Mouse (Mus musculus) intestine, embryonic 14.5 days (tissue): Measurements from ENCODE around the gene Spdye4a. TPM values are rescaled to one million over a fixed set of nuclear protein-coding genes. Genes with fewer than 3 reads are reported as not detected.
"Not testable (repeated sequence)": the region's sequence is repeated elsewhere in the genome, so short reads cannot be mapped to it uniquely, and the experiment has no call there.

Experiments used
- ATAC-seq: fragments of 200-750 bp; cut with Nextera tagmentation; replicated peaks from 2 replicates; pipeline ENCODE4 v1.8.0; 2017; ENCODE audit warnings: low read depth, moderate number of reproducible peaks, moderate TSS enrichment, moderate library complexity; ENCODE audit not compliant: low FRiP score, low TSS enrichment
- DNase-seq: peaks from one replicate; pipeline ENCODE4 v3.0.0-alpha.2; 2018; ENCODE audit warnings: low spot score
- H3K27ac ChIP-seq: fragments of 300-500 bp; sonication (generic); 2 replicates; pipeline ENCODE4 v1.5.1; 2014; ENCODE audit warnings: low read depth, mild to moderate bottlenecking, control low read depth
- H3K27me3 ChIP-seq: fragments of 300-500 bp; sonication (generic); replicated peaks from 2 replicates; pipeline ENCODE4 v1.6.1; 2014; ENCODE audit warnings: low read length, control low read depth; ENCODE audit not compliant: control insufficient read depth, insufficient read depth
- H3K36me3 ChIP-seq: fragments of 300-500 bp; sonication (generic); 2 replicates; pipeline ENCODE4 v1.6.1; 2014; ENCODE audit warnings: low read length, control low read depth; ENCODE audit not compliant: control insufficient read depth, insufficient read depth
- H3K4me1 ChIP-seq: fragments of 300-500 bp; sonication (generic); replicated peaks from 2 replicates; pipeline ENCODE4 v1.6.1; 2014; ENCODE audit warnings: low read length, control low read depth, mixed read lengths; ENCODE audit not compliant: control insufficient read depth, insufficient read depth
- H3K4me2 ChIP-seq: fragments of 300-500 bp; sonication (generic); 2 replicates; pipeline ENCODE4 v1.6.1; 2014; ENCODE audit warnings: low read length
- H3K4me3 ChIP-seq: fragments of 300-500 bp; sonication (generic); 2 replicates; pipeline ENCODE4 v1.5.1; 2014; ENCODE audit warnings: low read depth, low read length, control low read depth, mixed read lengths
- H3K9ac ChIP-seq: fragments of 300-500 bp; sonication (generic); 2 replicates; pipeline ENCODE4 v1.6.1; 2014; ENCODE audit warnings: mild to moderate bottlenecking, low read length
- H3K9me3 ChIP-seq: fragments of 300-500 bp; sonication (generic); 2 replicates; pipeline ENCODE4 v1.6.1; 2016; ENCODE audit warnings: low read length, control low read depth; ENCODE audit not compliant: control insufficient read depth
- WGBS: fragments of 180-500 bp; shearing (Covaris S2); extraction: QIAGEN DNeasy Blood & Tissue Kit; methylation state at CpG from one replicate; pipeline ENCODE4 v1.1.7; 2014; 5-methylcytosine and 5-hydroxymethylcytosine counted together
- polyA plus RNA-seq: library from polyadenylated mRNA; unstranded; fragments of >200 nt; fragmentation: Nextera tagmentation; extraction: Ambion mirVana; gene quantifications from 2 replicates; pipeline ENCODE4 v1.2.1, GENCODE M21; 2014

Spdye4a gene
- polyA plus RNA-seq, 1 experiment from 2014 or later: not detected

DNA sequence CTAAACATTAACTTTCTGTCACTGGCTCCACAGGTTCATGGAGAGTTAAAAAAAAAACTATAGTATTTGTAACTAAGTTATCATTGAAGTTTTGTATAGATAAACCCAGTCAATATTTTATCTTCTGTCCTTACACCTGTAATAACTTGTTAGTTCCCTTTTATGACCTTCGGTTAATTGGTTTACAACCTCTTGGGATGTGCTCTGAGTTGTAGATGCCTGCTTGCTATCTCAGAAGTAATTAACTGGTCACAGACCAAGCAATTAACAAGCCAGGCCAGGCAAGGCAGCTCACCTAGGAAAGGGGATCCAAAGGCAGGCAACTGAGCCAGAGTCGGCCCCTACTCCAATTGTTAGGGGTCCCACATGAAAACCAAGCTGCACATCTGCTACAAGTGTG is 12.9 kb downstream of the Spdye4a start:
- DNase-seq (no peak), ATAC-seq (peak; percentile 47; the same call in 1 of the 2 replicates)
- Histone ChIP-seq H3K27ac (no peak overlapping the region), H3K9ac (no peak overlapping the region), H3K4me2 (no peak overlapping the region), H3K4me3 (no peak overlapping the region), H3K9me3 (peaks cover under 1% of the 10 kb centered on the region; the same call in 1 of the 2 replicates), H3K4me1 (no peaks in the 10 kb centered on the region), H3K36me3 (no peaks in the 10 kb centered on the region), H3K27me3 (no peaks in the 10 kb centered on the region)
- WGBS: 61% methylated on average over 2 of the region's 2 CpGs

DNA sequence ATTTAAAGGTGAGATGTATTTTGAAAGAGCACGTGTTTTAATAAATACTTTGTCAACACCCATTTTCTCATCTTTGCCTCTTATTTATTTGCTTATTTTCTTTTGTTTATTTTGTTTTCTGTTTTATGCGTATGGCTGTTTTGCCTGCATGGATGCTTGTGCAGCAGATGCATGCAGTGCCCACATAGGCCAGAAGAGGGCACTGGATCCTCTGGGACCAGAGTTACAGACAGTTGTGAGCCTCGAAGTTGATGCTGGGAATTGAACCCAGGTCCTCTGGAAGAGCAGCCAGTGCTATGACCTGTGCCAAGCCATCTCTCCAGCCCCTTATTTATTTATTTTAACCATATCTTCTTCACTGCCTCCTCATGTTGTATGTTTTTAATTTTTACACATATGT is 21.7 kb downstream of the Spdye4a start:
- Histone ChIP-seq H3K9me3 (peaks cover 4% of the 10 kb centered on the region; the same call in 1 of the 2 replicates), H3K36me3 (no peaks in the 10 kb centered on the region), H3K4me2 (no peak overlapping the region), H3K9ac (no peak overlapping the region), H3K27ac (no peak overlapping the region), H3K27me3 (no peaks in the 10 kb centered on the region), H3K4me3 (no peak overlapping the region), H3K4me1 (no peaks in the 10 kb centered on the region)
- 77% methylated on average over 3 of the region's 3 CpGs for WGBS
- DNase-seq: no peak
- no peak for ATAC-seq

DNA sequence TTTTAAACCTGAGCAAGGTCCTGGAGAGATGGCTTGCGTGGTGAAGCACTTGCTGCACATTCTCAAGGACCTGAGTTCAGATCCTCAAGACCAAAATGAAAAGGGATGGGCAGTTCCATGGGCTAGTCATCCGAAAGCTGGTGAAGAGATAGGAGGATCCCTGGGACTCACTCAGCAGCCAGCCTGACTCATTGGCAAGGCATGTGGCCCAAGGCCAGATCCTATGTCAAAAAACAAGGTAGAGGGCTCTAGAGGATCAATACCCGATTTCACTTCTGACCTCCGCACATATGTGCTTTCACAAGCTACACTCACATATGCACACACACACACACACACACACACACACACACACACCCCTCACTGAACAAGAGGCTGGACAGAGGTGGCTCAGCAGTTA is 30.2 kb downstream of the Spdye4a start:
- no peak for ATAC-seq
- Histone ChIP-seq H3K36me3 (no peaks in the 10 kb centered on the region), H3K4me3 (no peak overlapping the region), H3K27me3 (no peaks in the 10 kb centered on the region), H3K9me3 (0 out of 2 replicates have a peak, but pooled peaks cover 2% of the 10 kb centered on the region), H3K27ac (no peak overlapping the region), H3K4me2 (no peak overlapping the region), H3K9ac (no peak overlapping the region), H3K4me1 (no peaks in the 10 kb centered on the region)
- DNase-seq: no peak
- WGBS: 87% methylated on average over 4 of the region's 4 CpGs

DNA sequence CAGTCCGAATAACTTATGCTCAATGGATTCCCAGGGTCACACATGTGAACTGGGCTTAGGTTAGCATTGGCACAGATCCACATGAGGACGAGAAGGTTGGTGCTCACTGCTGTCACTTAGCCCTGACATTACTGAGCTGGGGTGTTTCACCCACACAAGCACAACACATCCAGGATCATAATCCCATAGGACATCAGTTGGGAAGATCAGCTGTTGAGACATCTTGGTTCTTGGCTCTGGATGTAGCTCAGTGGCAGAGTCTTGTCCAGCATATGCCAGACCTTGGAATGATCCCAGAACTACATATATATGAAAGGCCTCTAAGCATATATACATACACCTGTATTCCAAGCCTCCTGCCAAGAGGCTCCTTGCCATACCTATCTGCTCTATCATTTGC is 31.5 kb downstream of the Spdye4a start:
- 86% methylated on average over 2 of the region's 2 CpGs for WGBS

DNA sequence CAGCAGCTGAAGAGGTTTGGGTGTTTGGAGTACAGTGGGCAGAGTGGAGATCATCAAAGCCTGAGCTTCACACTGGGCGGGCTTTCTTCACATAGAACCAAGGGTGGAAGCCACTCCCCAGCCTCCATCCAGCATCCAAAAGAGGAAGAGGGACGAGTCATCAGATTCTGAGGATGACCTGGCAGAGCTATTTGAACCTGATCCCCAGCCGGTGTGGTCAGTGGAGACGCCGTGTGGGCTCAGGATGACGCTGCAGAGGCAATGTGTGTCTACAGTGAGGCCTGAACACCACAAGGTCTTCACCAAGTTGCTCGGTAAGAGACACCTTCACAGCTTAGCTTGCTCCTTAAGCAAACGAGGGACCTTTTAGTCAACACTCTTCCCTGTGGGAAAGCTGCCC is 31.9 kb downstream of the Spdye4a start:
- H3K4me2 ChIP-seq, H3K27ac ChIP-seq, H3K9ac ChIP-seq, H3K36me3 ChIP-seq, ATAC-seq, H3K9me3 ChIP-seq, H3K4me1 ChIP-seq, DNase-seq, H3K4me3 ChIP-seq, H3K27me3 ChIP-seq: not testable (repeated sequence)
- WGBS: 55% methylated on average over 8 of the region's 8 CpGs

More for the DNA sequence above, 31.5 kb downstream of the Spdye4a start:
- H3K27ac ChIP-seq: no peak overlapping the region
- no peak overlapping the region for H3K4me2 ChIP-seq
- H3K4me3 ChIP-seq: no peak overlapping the region
- DNase-seq: no peak
- H3K9me3 ChIP-seq: 0 out of 2 replicates have a peak, but pooled peaks cover 2% of the 10 kb centered on the region
- no peak for ATAC-seq
- H3K4me1 ChIP-seq: no peaks in the 10 kb centered on the region
- H3K27me3 ChIP-seq: no peaks in the 10 kb centered on the region
- no peaks in the 10 kb centered on the region for H3K36me3 ChIP-seq
- H3K9ac ChIP-seq: no peak overlapping the region

DNA sequence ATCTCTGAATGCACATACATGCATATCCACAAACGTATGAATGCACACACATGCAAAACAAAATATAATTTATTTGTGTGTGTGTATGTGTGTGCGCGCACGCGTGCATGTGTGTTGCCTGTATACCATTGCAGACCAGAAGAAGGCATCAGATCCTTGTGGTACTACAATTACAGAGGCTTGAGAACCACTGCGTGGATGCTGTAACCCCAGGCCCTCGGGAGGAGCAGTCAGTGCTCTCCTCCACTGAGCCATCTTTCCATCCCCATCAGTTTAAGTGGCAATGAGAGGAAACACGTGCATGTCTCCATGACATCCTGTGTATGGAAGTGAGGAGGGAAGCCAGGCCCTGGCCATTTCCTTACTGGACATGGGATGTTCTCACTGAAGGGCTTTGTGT is 33.9 kb downstream of the Spdye4a start:
- Histone ChIP-seq H3K9me3 (no peaks in the 10 kb centered on the region), H3K4me3 (no peak overlapping the region), H3K4me2 (no peak overlapping the region), H3K27me3 (no peaks in the 10 kb centered on the region), H3K9ac (no peak overlapping the region), H3K36me3 (no peaks in the 10 kb centered on the region), H3K4me1 (no peaks in the 10 kb centered on the region), H3K27ac (no peak overlapping the region)
- no peak for DNase-seq
- no peak for ATAC-seq
- WGBS: 89% methylated on average over 8 of the region's 8 CpGs

DNA sequence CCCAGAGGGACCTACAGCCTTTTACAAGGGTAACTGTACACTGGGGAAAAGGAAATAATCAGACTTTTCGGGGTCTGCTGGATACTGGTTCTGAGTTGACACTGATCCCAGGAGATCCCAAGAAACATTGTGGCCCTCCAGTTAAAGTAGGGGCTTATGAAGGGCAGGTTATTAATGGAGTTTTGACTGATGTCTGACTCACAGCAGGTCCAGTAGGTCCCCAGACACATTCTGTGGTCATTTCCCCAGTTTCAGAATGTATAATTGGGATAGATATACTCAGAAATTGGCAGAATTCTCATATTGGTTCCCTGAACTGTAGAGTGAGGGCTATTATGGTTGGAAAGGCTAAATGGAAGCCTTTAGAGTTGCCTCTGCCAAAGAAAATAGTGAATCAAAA is 38.7 kb downstream of the Spdye4a start:
- not testable (repeated sequence) for H3K4me3 ChIP-seq, H3K9ac ChIP-seq, H3K4me2 ChIP-seq, ATAC-seq, H3K36me3 ChIP-seq, H3K9me3 ChIP-seq, H3K27me3 ChIP-seq, DNase-seq, H3K27ac ChIP-seq, H3K4me1 ChIP-seq
- WGBS: no CpG with 5 or more reads among the region's 1 CpGs

DNA sequence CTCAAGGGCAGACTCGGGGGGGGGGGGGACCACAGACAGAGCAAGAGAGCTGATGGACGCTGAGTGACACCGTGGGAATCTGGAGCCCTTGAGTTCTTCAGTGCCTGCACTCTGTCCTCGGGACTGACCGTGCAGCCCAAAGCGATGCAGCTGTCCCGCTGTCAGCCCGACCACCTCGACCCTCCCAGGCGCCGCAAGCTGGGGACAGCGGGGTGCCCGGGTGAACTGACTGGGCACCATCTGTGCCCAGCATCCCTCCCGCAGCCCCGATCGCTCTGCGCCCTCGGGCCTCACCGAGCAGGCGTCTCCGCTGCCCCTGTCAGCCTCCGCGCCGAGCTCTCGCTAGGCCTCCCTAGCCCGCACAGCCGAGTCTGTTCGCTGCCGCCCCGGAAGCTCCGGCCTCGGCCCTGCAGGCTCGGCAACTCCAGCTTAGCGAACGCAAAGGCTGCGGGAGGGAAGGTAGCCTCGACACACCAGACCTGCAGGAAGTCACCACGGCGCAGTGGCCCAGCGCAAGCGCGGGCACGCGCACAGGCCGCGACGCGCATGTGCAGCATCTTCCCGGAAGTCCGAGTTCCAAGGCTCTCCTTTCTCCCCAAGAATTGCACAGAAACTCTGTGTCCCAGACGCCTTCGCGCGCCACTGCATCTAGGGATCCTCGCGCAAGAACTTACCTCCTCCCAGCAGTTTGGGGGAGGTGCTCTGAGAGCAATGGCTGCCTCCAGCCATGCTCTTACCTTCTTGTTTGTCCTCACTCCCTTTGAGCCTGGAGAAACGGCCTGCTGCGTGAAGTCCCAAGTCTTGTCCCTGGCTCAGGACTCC is 46.2 kb downstream of the Spdye4a start, which contains the start of the genes Rbak and Spdye4b:
Gene Rbak (minus strand): TSS at position 521 of the 822 bp plus-strand sequence.
Gene Spdye4b (plus strand): TSS at position 763 of the 822 bp plus-strand sequence.
- peak within 1 kb of the TSS; percentile 83 for H3K4me3 ChIP-seq
- H3K27me3 ChIP-seq: no peaks in the 10 kb centered on the region
- ATAC-seq (peak; percentile 97), DNase-seq (peak; percentile 91)
- H3K4me2 ChIP-seq: peak within 1 kb of the TSS; percentile 86
- peaks cover 8% of the 10 kb centered on the region for H3K9me3 ChIP-seq
- peaks cover 31% of the 10 kb centered on the region for H3K36me3 ChIP-seq
- H3K4me1 ChIP-seq: peaks cover 6% of the 10 kb centered on the region; the same call in 1 of the 2 replicates
- H3K27ac ChIP-seq: peak within 1 kb of the TSS; percentile 80
- under 1% methylated on average over 54 of the region's 58 CpGs for WGBS
- H3K9ac ChIP-seq: peak within 1 kb of the TSS; percentile 84
